8 mouse cellular contexts compared by ENCODE assay signal in genomic region chr17:84140822-84141507, GRCm38 (mm10). TPM values are rescaled to one million over a fixed set of nuclear protein-coding genes. Genes with fewer than 3 reads are reported as not detected.
DNase-seq lines count a peak whose midpoint lies in the region; ATAC-seq lines count a peak whose summit lies in the region.

No protein-coding gene starts in this region.

- peaks cover 65% of the 10 kb centered on the region for H3K4me1 ChIP-seq in intestine, embryonic 16.5 days (ENCODE audit: control insufficient read depth, insufficient read depth, low read length)
- H3K4me1 ChIP-seq in lung, embryonic 15.5 days = peaks cover 63% of the 10 kb centered on the region
- H3K4me1 ChIP-seq in forebrain, embryonic 11.5 days (replicated peaks; ENCODE audit: control insufficient read depth, insufficient read depth, low read length) = 0 out of 2 replicates have a peak, but pooled peaks cover 2% of the 10 kb centered on the region

- no peak overlapping the region for H3K4me2 ChIP-seq in intestine, embryonic 16.5 days (ENCODE audit: low read depth, low read length)
- H3K4me2 ChIP-seq in lung, embryonic 15.5 days = 0 out of 2 replicates have a peak overlapping the region, but pooled peaks have one; percentile 6
- H3K4me2 ChIP-seq in forebrain, embryonic 11.5 days (ENCODE audit: low read depth, low read length, severe bottlenecking) = no peak overlapping the region

- 36% methylated on average over 10 of the region's 10 CpGs for WGBS in intestine, embryonic 16.5 days
- WGBS in lung, embryonic 15.5 days = 31% methylated on average over 10 of the region's 10 CpGs
- 77% methylated on average over 10 of the region's 10 CpGs for WGBS in forebrain, embryonic 11.5 days

- no peak overlapping the region for H3K4me3 ChIP-seq in intestine, embryonic 16.5 days (ENCODE audit: low read length)
- H3K4me3 ChIP-seq in lung, embryonic 15.5 days = no peak overlapping the region
- H3K4me3 ChIP-seq in forebrain, embryonic 11.5 days (ENCODE audit: low read depth, low read length) = no peak overlapping the region

- H3K27me3 ChIP-seq in intestine, embryonic 16.5 days (replicated peaks; ENCODE audit: control insufficient read depth, insufficient read depth, low read length) = no peaks in the 10 kb centered on the region
- no peaks in the 10 kb centered on the region for H3K27me3 ChIP-seq in lung, embryonic 15.5 days
- no peaks in the 10 kb centered on the region for H3K27me3 ChIP-seq in forebrain, embryonic 11.5 days (ENCODE audit: control insufficient read depth, insufficient read depth, low read length)

- peak overlapping the region; percentile 84 for H3K27ac ChIP-seq in intestine, embryonic 16.5 days (ENCODE audit: low read length)
- H3K27ac ChIP-seq in lung, embryonic 15.5 days = peak overlapping the region; percentile 85
- no peak overlapping the region for H3K27ac ChIP-seq in forebrain, embryonic 11.5 days (ENCODE audit: low read depth, low read length)

- ATAC-seq in intestine, embryonic 16.5 days = no peak
- ATAC-seq in lung, embryonic 15.5 days (ENCODE audit: borderline replicate concordance, extremely low read depth, low FRiP score, low TSS enrichment) = peak; percentile 54
- no peak for ATAC-seq in forebrain, embryonic 11.5 days (replicated peaks; ENCODE audit: low FRiP score)

- H3K36me3 ChIP-seq in intestine, embryonic 16.5 days (ENCODE audit: control insufficient read depth, insufficient read depth, low read length) = no peaks in the 10 kb centered on the region
- H3K36me3 ChIP-seq in lung, embryonic 15.5 days = no peaks in the 10 kb centered on the region
- H3K36me3 ChIP-seq in forebrain, embryonic 11.5 days (ENCODE audit: control insufficient read depth, insufficient read depth, low read length) = no peaks in the 10 kb centered on the region

- peak; percentile 40 to 77 for DNase-seq in adrenal gland, adult (ENCODE audit: inconsistent age in 2 of 2, low spot score in 1 of 2)
- no peak for DNase-seq in adrenal gland, postnatal 4 days (ENCODE audit: low spot score in 2 of 2)
- peak; percentile 65 for DNase-seq in brain, adult 2 months (ENCODE audit: low read depth, low spot score)
- DNase-seq in forebrain, embryonic 11.5 days (ENCODE audit: low spot score) = no peak
- DNase-seq in retina, embryonic 14.5 days (ENCODE audit: low spot score) = no peak
- no peak for DNase-seq in right cerebral cortex, postnatal 36 days (ENCODE audit: low spot score in 2 of 2)

- H3K9ac ChIP-seq in intestine, embryonic 16.5 days (ENCODE audit: low read depth, low read length) = peak overlapping the region; percentile 56
- no peak overlapping the region for H3K9ac ChIP-seq in lung, embryonic 15.5 days
- no peak overlapping the region for H3K9ac ChIP-seq in forebrain, embryonic 11.5 days (ENCODE audit: low read length)

- H3K9me3 ChIP-seq in intestine, embryonic 16.5 days (ENCODE audit: control insufficient read depth, low read length) = no peaks in the 10 kb centered on the region
- no peaks in the 10 kb centered on the region for H3K9me3 ChIP-seq in lung, embryonic 15.5 days
- no peaks in the 10 kb centered on the region for H3K9me3 ChIP-seq in forebrain, embryonic 11.5 days (ENCODE audit: control insufficient read depth, low read length)

RNA-seq across cellular contexts. Expression of gene Zfp36l2, which starts 46.8 kb away (rescaled TPM):
- total RNA-seq in adrenal gland, postnatal 4 days (2021) = 10 to 100 TPM; 65.6 to 71.3 TPM
- polyA plus RNA-seq in intestine, embryonic 16.5 days (2015; fragmentation: Nextera tagmentation; extraction: Ambion mirVana) = 14.4 and 16.2 TPM in 2 replicates
- 14.8 and 15.9 TPM in 2 replicates for polyA plus RNA-seq in lung, embryonic 15.5 days (2015; fragmentation: Nextera tagmentation; extraction: Ambion mirVana)
- polyA plus RNA-seq in forebrain, embryonic 11.5 days (2014; fragmentation: Nextera tagmentation; extraction: Ambion mirVana) = 11.9 and 15.3 TPM in 2 replicates

Comparison
In these comparisons a context has a peak if more than half of its experiments do, and no peak if none do; other contexts are left out.
1. DNase-seq: peak in adrenal gland, adult (2 of 2) and brain, adult 2 months (single experiment); none in adrenal gland, postnatal 4 days (0 of 2), forebrain, embryonic 11.5 days (single experiment), retina, embryonic 14.5 days (single experiment) and right cerebral cortex, postnatal 36 days (0 of 2).